Mouse (Mus musculus) gastrocnemius, adult 2 months (tissue): ENCODE data around the gene Nr2e1. TPM values are rescaled to one million over a fixed set of nuclear protein-coding genes. Genes with fewer than 3 reads are reported as not detected.

Experiments
- DNase-seq: peaks from one replicate; pipeline ENCODE4 v3.0.0; 2022
- H3K27ac ChIP-seq: fragments of 200-600 bp; 2 replicates; pipeline ENCODE4 v1.8.1; 2022; ENCODE audit warnings: mild to moderate bottlenecking
- H3K4me3 ChIP-seq: fragments of 200-600 bp; 2 replicates; pipeline ENCODE4 v1.8.1; 2022; ENCODE audit warnings: mild to moderate bottlenecking, moderate library complexity
- CTCF ChIP-seq: fragments of 200-600 bp; IDR thresholded peaks from 2 replicates; pipeline ENCODE4 v1.8.1; 2022; ENCODE audit warnings: antibody characterized with exemption, mild to moderate bottlenecking, moderate library complexity
- intact Hi-C: fragments of 180-260 bp; cut with DNase I; formaldehyde crosslinking; loops from one replicate; pipeline ENCODE4 v1.15.1; 2025
- total RNA-seq, 2 experiments: library from RNA; stranded (reverse); gene quantifications; 2 replicates each; pipeline ENCODE4 v1.2.3; 2021

Gene Nr2e1
- total RNA-seq, 2 experiments from 2014 or later, result not detected

GRCm38 (mm10) chr10:42583902-42584435, 537 bp upstream of the Nr2e1 start:
- peak; percentile 26 for DNase-seq
- no peak for TF ChIP-seq CTCF
- Histone ChIP-seq H3K4me3 (peak overlapping the region; percentile 58), H3K27ac (no peak overlapping the region)
- intact Hi-C loops, result loop anchor here (5.0 kb wide), 1 partner anchor 48 kb away; no protein-coding TSS in a partner anchor

GRCm38 (mm10) chr10:42582566-42583110, 794 bp downstream of the Nr2e1 start:
- Histone ChIP-seq H3K27ac (no peak overlapping the region), H3K4me3 (peak overlapping the region; percentile 58)
- intact Hi-C loops, result loop anchor here (5.0 kb wide), 1 partner anchor 50 kb away; no protein-coding TSS in a partner anchor
- no peak for TF ChIP-seq CTCF
- DNase-seq, result peak; percentile 23

GRCm38 (mm10) chr10:42581694-42582565, 1.5 kb downstream of the Nr2e1 start:
- no peak for TF ChIP-seq CTCF
- Histone ChIP-seq H3K4me3 (peak overlapping the region; percentile 58), H3K27ac (no peak overlapping the region)
- DNase-seq, result no peak
- intact Hi-C loops, result loop anchor here (5.0 kb wide), 1 partner anchor 50 kb away; no protein-coding TSS in a partner anchor

DNA sequence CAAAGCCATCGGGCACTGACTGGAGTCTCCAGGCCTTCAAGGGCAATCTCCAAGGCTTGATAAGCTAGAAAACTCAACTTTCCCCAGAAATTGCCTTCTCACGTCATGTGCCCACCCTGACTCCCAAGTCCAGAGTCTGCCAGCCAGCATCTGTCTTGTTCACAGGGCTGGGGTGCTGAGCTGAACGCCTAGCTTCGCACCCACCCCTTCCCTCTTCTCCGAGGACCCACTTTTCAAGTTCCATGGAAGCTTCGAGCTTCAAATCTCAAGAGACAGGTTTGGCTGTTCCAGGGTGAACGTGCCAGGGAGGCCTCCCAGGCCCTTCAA, 2.5 kb downstream of the Nr2e1 start:
- TF ChIP-seq CTCF, result no peak
- H3K27ac ChIP-seq, result no peak overlapping the region
- DNase-seq, result no peak
- no peak overlapping the region for H3K4me3 ChIP-seq
- intact Hi-C loops, result loop anchor here (5.0 kb wide), 1 partner anchor 51 kb away; no protein-coding TSS in a partner anchor

DNA sequence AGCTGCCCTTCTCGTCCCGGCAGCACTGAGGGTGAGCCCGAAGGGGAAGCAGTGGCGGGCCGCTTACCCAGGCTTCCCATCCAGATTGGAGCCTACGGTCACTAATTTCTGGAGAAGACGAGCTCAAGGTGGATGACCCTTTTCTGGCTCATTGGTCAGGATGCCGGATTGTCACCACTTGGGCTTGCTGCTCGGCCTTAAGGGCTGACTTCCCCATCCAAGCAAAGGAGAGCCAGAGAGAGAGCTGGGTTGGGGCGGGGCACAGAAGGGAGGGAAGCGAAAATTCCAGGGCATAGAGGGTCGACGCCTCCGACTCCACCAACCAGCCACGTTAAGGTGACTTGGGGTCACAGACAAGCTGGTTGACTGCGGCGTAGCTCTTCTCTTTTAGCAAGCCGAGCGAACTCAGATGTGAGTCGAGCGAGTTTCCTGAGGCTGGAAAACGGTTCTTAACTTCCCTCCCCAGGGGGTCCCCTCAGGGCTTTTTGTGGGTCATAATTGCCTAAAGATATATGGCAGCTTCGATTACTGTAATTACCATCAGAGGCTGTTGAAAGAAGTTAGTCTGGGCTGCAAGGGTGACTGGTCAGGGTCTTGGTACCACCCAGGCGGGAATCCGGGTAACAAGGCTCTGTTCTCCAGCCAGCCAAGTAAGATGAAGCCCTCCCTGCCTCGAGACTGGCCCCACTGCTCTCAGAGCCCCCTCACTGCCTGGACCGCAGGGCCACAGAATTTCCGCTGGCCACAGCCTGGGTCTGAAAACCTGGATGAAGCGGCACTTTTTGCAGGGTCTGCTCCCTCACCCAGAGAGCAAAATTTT, 3.1 kb downstream of the Nr2e1 start:
- H3K4me3 ChIP-seq, result peak overlapping the region; percentile 53
- intact Hi-C loops, result loop anchor here (5.0 kb wide), 1 partner anchor 52 kb away; no protein-coding TSS in a partner anchor
- no peak for TF ChIP-seq CTCF
- no peak overlapping the region for H3K27ac ChIP-seq
- no peak for DNase-seq

GRCm38 (mm10) chr10:42579475-42580130, 3.8 kb downstream of the Nr2e1 start:
- peak overlapping the region; percentile 53 for H3K4me3 ChIP-seq
- TF ChIP-seq CTCF, result no peak
- no peak overlapping the region for H3K27ac ChIP-seq
- peak; percentile 26 for DNase-seq
- intact Hi-C loops, result loop anchor here (5.0 kb wide), 1 partner anchor 53 kb away; no protein-coding TSS in a partner anchor

- no peak overlapping the region for H3K27ac ChIP-seq
- TF ChIP-seq CTCF, result no peak
- DNase-seq, result no peak
- intact Hi-C loops, result no loop called here
- peak overlapping the region; percentile 53 for H3K4me3 ChIP-seq
Observed at GRCm38 (mm10) chr10:42578698-42579474, 4.5 kb downstream of the Nr2e1 start.

- intact Hi-C loops, result no loop called here
- no peak for TF ChIP-seq CTCF
- Histone ChIP-seq H3K27ac (no peak overlapping the region), H3K4me3 (no peak overlapping the region)
- DNase-seq, result no peak
Observed at GRCm38 (mm10) chr10:42578281-42578675, 5.2 kb downstream of the Nr2e1 start.

GRCm38 (mm10) chr10:42577525-42578280, 5.7 kb downstream of the Nr2e1 start:
- no peak for TF ChIP-seq CTCF
- no peak for DNase-seq
- no peak overlapping the region for H3K27ac ChIP-seq
- intact Hi-C loops, result no loop called here
- no peak overlapping the region for H3K4me3 ChIP-seq

GRCm38 (mm10) chr10:42574639-42575038, 8.8 kb downstream of the Nr2e1 start:
- Histone ChIP-seq H3K4me3 (no peak overlapping the region), H3K27ac (no peak overlapping the region)
- intact Hi-C loops, result no loop called here
- DNase-seq, result no peak
- no peak for TF ChIP-seq CTCF

DNA sequence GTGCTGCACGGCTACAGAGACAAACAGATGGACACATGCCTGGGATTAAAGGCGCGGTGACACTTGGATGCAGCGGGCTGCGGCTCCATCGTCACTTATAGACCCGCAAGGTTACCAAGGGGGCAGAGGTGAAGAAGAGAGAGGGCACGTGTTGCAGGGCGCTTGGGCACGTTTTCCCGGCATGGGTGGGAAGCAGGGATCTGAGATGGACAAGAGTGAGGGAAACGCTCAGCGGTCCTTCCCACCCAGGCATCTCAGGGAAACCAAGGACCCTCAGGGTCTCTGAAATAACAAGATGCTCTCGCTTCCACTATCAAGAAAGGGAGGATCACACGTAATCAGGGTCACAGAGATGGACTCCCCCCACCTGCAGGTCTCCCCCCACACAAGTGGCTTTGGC, 10.5 kb downstream of the Nr2e1 start:
- no peak for TF ChIP-seq CTCF
- DNase-seq, result no peak
- Histone ChIP-seq H3K27ac (no peak overlapping the region), H3K4me3 (no peak overlapping the region)
- intact Hi-C loops, result no loop called here
